Mouse (Mus musculus): ENCODE measurements around the gene Lce1f.

Gene Lce1f

DNA sequence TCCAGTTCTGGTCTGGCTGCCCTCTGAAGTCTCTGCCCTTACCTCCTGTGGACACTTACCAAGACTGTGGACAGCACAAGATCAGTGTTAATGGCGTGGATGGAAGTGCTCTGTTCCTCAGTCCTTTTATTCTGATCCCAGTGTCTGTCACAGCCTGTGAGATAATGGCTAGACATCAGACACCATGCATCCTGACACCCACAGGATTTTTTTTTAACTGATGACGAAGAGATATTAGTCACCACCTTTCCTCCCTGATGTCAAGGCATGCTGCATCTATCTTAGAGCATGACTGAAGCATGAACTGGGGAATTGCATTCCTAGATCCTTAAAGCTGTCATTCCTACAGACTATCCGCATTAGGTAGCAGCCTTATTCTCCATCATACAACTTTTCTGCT lies at the start of gene Lce1f:
TSS of gene Lce1f (minus strand) at position 101 of the 400 bp plus-strand sequence.
- no peak for DNase-seq

DNA sequence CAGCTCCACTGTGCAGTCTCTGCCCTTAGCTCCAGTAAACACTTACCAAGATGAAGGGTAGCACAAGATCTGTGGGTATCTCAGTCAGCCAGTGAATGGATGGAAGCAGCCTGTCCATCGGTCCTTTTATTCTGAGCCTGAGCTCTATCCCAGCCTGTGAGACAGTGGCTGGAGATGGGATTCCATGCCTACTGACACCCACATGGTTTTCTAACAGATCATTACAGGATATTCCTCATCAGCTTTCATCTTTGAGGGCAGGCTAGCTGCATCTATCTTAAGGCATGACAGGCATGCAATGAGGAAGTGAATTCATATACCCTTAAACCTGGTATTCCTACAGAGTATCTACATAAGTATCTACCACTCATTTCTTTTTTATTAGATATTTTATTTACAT lies 44.8 kb upstream of the Lce1f start, which contains the start of gene Lce1h:
TSS of gene Lce1h (minus strand) at position 101 of the 400 bp plus-strand sequence.
- DNase-seq, result no peak

DNA sequence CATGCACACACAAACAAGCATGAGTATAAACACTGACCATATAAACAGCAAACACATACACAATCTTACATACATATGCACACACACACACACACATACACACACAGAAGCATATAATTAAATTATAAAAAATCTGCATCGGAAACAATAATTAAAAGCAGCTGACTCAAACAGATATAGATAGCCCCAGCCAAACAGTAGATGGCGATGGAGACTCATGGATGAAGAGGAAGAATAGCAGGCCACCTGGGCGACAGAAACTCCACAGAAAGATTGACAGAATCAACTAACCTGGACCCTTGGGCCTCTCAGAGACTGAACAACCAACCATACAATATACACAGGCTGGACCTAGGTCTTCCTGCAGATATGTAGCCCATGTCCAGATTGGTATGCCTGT lies 33.0 kb upstream of the Lce1f start:
- no peak for DNase-seq

DNA sequence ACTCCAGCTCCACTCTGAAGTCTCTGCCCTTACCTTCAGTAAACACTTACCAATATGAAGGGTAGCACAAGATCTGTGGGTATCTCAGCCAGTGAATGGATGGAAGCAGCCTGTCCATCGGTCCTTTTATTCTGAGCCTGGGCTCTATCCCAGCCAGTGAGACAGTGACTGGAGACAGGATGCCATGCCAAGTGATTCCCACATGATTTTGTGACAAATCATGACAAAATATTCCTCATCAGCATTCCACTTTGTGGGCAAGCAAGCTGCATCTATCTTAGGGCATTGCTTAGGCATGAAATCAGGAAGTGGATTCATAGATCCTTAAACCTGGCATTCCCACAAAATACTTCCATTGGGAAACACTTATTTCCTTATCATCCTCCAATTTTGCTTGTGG lies 32.1 kb upstream of the Lce1f start, which contains the start of gene Lce1g:
TSS of gene Lce1g (minus strand) at position 101 of the 400 bp plus-strand sequence.
- no peak for DNase-seq

DNA sequence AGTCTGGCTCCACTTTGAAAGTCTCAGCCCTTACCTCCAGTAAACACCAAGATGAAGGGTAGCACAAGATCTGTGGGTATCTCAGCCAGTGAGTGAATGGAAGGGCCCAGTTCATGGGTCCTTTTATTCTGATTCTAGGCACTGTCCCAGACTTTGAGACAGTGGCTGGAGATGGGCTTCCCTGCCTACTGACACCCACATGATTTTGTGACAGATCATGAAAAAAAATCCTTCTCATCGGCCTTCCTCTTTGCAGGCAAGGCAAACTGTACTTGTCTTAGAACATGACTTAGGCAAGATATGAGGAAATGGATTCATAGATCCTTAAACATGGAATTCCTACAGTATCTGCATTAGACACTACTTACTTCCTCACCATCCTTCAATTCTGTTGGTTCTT lies 18.8 kb upstream of the Lce1f start, which contains the start of gene Gm38119:
TSS of gene Gm38119 (minus strand) at position 101 of the 400 bp plus-strand sequence.
- no peak for DNase-seq

DNA sequence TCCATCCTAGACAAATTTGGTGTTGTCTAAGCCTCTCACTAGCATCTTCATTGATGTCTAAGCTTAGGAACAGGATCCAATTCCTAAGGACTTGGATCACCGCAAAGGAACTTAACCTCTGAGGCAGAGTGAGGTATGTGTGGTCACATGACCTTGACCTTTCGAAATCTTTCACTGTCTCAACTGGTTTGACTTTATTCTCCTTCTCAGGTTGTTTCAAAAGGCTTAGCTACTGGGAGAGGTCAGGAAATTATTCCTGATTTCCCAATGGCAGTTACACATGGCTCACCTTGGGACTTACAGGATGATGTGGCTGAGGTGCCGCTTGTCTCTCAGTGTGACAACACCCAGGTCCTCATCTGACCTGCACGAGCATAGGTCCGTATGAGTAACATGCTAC lies 2.5 kb upstream of the Lce1f start:
- DNase-seq, result no peak

DNA sequence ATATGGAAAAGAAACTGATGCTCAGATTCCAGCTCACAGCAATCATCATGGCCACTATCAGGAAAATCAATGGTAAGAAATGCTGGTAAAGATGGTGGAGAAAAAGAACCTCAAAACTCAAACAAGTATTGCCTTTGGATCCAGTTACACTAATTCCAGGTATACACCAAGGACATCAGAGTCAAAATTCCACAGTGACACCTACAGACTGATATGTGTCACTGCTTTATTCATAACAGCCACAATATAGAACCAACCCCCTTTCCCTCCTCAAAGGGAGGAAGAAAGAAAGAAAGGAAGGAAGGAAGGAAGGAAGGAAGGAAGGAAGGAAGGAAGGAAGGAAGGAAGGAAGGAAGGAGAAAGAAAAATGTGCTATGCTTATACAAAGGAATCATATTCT lies 5.0 kb downstream of the Lce1f start:
- no peak for DNase-seq

DNA sequence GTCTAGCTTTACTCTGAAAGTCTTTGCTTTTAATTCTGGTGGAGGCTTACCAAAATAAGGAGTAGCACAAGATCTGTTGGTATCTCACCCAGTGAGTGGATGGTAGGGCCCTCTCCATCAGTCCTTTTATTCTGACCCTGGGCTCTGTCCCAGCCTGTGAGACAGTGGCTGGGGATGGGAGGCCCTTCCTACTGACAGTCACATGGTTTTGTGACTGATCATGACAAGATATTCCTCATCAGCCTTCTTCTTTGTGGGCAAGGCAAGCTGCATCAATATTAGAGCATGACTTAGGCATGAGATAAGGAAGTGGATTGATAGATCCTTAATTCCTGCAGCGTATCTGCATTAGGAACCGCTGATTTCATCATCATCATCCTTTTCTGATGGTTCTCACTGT lies 11.2 kb downstream of the Lce1f start, which contains the start of gene Lce1e:
TSS of gene Lce1e (minus strand) at position 101 of the 400 bp plus-strand sequence.
- DNase-seq, result no peak

DNA sequence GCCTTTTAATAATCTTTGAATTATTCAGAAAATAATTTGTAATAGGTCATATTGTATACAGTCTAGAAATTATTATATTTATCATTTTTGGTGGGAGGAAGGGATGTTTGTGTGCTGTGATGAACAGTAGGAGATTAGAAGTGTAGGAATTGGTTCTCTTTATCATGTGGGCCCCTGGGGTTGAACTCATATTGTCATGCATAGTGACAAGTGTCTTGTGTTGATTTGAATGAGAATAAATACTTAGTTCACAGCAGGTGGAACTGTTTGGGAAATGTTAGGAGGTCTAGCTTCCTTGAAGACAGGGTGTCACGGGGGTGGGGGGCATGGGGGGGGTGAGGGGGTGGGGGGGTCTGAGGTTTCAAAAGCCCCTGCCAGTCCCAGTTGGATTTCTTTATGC lies 25.5 kb downstream of the Lce1f start:
- no peak for DNase-seq

DNA sequence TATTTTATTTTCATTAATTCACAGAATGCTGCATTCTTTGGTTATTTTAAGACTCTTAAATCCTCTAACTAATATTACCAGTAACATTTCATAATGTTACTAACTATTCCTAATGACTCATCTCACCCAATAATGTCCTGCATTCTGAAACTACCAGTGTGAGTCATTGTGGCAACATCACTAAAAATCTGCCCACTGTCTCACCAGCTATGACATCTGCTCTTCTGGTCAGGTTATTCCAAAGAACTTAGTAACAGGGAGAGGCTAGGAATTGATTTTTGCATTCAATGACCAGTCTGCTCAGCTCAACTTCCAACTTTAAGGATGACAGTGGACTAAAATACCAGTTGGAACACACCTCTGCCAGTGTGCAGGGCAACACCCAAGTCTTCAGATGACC lies 28.5 kb downstream of the Lce1f start:
- DNase-seq, result no peak

DNA sequence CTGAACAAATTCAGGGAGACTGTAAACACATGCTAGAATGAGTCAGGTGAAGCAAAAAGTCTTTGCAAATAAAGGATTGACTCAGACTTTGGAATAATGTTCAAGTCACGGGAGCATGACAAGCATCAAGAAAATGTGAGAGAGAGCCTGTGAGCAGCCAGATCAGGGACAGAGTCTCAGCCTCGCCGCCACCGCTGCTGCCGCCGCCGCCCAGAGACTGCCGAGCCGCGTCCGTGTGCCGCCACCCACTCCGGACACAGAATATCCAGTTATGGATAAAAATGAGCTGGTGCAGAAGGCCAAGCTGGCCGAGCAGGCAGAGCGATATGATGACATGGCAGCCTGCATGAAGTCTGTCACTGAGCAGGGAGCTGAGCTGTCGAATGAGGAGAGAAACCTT lies 31.0 kb downstream of the Lce1f start:
- peak; percentile 23 to 40 for DNase-seq

DNA sequence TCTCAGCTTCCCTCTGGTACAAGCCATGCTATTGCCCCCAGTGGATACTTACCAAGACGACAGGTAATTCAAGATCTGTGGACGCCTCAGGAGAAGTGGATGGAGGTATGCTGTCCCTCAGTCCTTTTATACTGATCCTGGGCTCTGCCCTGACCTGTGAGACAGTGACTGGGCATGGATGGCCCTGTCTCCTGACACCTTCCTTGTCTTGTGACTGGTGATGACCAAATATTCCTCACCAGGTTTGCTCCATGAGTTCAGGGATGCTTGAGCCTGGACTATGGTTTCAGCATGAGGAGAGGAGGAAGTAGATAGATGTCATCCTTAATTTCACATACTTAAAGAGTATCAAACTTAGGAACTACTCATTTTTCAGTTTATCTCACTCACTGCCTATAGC lies 33.0 kb downstream of the Lce1f start, which contains the start of gene Lce1d:
TSS of gene Lce1d (minus strand) at position 101 of the 400 bp plus-strand sequence.
- no peak for DNase-seq

DNA sequence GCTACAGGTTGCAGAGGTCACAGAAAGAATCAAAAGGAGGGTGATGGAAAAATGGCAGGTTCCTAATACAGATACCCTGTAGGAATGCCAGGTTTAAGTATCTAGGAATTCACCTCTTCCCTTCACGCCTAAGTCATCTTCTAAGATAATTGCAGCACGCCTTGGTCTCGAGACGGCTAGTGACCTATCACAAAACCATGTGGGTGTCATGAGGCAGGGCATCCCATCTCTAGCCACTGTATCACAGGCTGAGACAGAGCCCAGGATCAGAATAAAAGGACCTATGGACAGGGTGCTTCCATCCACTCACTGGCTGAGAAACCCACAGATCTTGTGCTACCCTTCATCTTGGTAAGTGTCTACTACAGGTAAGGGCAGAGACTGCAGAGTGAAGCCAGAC lies 41.2 kb downstream of the Lce1f start, which contains the start of gene Lce1c:
TSS of gene Lce1c (plus strand) at position 301 of the 400 bp plus-strand sequence.
- no peak for DNase-seq

DNA sequence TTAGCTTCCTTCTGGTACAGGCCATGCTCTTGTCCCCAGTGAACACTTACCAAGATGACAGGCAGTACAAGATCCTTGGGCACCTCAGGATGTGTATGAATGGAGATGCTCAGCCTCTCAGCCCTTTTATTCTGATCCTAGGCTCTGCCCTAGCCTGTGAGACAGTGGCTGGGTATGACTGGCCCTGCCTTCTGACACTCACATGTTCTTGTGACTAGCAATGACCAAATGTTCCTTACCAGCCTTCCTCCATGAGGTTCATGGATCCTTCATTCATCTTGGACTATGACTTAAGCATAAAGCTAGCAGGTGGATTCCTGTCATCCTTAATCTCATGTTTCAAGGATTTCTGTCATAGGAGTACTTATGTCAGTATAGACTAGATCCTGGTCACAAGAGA lies 49.9 kb downstream of the Lce1f start, which contains the start of gene Lce1a2:
TSS of gene Lce1a2 (minus strand) at position 101 of the 400 bp plus-strand sequence.
- DNase-seq, result no peak
